Mouse (Mus musculus): Measurements from ENCODE around the gene Kdm6b.
"Not testable (repeated sequence)": the region's sequence is repeated elsewhere in the genome, so short reads cannot be mapped to it uniquely, and the experiment has no call there.

Kdm6b gene

DNA sequence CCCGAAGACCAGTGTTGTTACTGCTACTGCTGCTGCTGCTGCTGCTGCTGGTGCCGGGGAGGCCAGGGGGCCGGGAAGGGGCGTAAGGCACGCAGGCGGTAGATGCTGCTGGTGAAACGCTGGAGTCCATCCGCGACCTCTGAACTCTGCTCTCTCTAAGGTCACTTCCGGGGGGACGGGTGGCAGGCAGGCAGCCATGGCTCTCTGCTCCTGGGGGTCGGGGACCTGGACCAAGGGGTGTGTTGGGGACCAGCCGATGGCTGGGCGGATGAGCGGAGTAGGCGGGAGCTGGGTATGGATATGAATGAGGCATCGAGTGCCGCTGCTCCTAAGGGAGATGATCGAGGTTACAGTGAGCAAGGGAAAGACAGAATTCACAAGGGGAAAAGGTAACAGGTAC, 7.2 kb downstream of the Kdm6b start:
- no peak for DNase-seq (ENCODE audit: low spot score in 2 of 2)

DNA sequence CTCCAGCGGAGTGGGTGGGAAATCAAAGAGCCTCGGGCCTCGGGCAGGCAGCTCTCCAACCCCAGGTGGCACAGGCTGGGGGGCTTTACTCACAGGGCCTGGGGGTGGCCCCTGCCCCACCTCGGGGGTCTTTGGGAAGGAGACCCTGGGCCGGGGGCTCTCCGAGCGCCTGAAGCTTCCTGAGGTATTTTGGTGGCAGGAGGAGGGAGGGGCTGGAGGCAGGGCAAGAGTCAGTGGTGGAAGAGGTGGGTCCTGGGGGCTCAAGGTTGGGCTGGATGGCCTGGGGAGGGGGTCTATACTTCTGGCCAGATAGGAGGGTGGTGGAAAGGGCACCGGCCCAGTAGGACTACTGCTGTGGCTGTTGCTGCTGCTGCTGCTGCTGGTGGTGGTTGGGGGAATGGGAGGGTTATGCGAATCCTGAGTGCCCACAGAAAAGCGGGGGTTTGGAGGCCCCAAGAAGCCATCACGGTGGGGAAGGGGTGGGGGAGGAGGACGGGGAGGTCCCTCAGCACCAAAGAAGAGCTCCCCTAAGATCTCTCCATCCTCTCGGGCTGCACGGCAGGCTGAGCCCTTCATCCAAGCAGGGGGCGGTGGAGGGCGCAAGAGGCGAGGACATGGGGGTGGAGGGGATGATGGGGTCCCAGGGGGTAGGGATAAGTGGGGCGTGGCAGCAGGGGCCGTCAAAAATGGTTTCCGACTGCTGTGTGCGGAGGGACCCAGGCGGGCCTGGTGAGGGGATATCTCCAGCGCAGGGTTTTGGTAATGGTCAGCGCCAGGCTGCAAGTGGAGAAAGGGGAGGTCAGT, 7.9 kb downstream of the Kdm6b start:
- no peak for DNase-seq (ENCODE audit: low spot score in 2 of 2)

DNA sequence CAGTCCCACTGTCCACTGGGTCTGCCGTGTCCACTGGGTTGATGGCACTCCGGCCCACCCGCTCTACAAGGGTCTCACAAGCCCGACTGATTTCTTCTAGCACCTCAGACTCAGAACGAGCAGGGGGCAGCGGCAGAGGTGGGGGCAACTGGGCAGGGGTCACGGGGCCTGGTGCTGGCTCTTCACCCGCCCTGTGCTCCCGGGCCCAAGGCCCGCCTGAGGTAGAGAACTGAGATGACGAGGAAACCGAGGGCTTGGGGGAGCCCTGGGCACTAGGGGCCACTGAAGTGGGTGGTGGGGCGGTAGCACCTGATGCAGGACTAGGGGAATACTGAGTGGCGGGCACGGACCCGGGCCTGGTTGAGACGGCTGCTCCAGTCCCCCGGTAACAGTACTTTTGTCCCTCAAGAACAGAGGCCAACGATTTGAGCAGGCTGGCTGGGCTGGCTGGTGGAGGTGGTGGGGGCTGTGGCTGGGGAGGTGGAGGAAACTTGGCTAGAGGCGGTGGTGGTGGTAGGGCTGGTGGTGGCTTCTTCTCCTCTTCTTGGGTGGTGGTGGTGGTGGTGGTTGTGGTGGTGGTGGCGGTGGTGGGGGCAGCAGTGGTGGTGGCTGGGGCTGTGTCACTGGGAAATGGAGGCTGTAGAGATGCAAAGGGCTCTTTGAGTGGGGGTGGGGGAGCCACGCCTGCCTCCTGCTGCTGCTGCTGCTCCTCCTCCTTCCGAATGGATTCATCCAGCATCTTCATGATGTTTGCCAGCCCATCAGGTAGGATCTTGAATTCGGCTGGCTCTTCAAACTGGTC, 8.7 kb downstream of the Kdm6b start:
- DNase-seq (ENCODE audit: low spot score in 2 of 2), result no peak

DNA sequence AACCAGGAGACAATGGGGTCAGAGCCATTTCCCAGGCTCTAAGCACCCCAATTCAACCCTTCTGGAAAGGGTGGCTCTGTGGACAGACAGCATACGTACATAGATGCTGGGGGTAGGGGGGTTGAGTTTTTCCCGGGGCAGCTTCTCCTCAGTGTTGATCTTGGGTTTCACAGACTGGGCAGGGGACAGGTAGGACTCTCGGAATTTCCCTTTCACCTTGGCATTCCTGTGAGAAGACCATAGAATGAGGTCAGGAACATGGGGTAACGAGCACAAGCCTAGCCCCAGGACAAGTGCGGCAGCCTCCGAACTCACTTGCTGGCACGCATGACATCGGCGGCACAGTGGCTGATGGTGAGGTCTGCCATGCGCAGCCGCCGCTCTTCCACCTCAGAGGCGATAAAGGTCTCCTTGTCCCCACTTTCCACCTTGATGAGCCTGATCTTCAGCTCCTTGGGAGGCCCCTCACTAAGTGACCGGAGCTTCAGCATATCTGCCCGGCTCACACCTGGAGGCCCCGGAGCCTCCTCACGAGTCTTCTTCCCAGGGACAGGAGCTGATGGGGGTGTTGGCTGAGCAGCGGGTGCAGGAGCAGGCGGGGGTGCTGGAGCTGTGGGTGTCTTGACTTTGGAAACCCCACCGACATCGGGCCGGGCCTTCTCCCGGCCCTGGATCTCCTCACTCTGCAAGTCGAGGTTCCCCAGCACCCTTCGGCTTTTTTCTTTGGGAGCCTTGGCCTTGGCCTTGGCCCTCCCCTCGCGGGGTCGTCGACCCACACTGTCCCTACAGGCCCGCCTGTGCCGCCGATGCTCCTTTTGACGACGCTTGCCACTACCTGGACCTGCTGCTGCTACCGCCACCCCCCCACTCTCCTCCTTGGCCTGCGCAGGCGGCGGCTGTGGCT, 9.5 kb downstream of the Kdm6b start:
- DNase-seq (ENCODE audit: low spot score in 2 of 2), result no peak

DNA sequence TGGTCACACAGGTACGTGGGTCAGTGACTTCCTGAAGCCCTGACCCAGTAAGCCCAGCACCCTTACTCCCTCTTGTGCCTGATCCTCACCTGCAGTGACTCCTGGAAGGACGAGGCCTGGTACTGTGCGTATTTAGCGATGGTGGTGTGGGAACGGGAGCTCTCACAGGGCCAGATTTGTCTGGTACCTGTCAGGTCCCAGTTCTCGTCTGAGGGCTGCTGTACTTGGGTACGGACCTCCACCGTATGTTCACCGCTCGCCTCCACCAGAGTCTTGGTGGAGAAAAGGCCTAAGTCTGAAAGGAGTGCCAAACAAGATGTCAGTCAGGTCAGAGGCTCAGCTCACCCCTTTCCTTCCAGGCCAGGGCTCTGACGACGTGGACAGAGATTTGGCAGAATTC, 11.5 kb downstream of the Kdm6b start:
- no peak for DNase-seq (ENCODE audit: low spot score in 2 of 2)

DNA sequence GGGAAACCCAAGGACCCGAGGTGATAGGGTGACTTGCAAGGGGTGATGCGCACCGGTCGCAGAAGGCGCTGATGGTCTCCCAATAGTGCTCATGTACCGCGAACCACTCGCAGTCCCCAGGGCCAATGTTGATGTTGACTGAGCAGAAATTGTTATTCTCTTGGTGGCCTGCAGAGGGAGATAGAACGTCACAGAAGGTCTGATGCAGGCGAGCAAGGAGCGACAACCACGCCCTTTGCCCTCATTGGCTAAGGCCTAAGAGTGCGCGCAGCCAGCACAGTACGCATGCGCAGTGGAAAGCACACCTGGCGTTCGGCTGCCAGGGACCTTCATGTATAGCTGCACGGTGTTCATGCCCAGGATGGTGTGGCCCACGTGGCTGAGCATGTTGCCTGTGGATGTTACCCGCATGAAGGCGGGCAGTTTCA, 12.3 kb downstream of the Kdm6b start:
- DNase-seq (ENCODE audit: low spot score in 2 of 2), result peak; percentile 84

DNA sequence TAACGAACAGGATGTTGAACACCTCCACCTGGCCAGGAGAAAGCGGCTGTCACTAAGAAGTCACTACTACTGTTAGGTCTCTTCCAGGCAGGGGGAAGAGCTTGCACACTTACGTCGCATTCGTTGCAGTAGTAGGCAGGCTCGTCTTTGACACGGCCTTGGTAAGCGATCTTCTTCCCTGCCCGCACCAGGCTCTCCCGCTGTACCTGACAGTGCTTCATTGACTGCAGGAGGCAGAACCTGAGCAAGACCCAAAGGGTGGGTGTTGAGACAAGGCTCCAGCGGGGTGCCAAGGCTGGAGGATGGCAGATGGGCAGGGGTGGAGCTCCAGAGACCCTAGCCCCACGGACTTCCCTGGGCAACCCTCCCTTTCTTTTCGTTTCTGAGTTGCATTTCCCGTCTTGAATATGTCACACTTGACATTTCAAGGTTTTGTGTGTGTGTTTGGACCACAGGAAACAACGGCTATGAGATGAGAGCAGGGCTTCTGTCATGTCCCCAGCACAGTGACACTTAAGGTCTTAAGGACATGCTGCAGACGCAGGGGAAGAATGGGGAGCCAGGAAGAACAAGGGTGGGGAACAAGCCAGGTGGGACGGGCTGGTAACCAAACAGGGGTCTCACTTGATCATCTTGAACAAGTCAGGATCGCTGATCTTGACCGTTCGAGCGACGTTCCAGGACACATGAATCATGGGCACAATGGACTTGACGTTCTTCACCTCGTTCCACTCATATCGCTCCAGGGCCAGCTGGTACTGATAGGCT, 13.2 kb downstream of the Kdm6b start:
- DNase-seq (ENCODE audit: low spot score in 2 of 2), result no peak

DNA sequence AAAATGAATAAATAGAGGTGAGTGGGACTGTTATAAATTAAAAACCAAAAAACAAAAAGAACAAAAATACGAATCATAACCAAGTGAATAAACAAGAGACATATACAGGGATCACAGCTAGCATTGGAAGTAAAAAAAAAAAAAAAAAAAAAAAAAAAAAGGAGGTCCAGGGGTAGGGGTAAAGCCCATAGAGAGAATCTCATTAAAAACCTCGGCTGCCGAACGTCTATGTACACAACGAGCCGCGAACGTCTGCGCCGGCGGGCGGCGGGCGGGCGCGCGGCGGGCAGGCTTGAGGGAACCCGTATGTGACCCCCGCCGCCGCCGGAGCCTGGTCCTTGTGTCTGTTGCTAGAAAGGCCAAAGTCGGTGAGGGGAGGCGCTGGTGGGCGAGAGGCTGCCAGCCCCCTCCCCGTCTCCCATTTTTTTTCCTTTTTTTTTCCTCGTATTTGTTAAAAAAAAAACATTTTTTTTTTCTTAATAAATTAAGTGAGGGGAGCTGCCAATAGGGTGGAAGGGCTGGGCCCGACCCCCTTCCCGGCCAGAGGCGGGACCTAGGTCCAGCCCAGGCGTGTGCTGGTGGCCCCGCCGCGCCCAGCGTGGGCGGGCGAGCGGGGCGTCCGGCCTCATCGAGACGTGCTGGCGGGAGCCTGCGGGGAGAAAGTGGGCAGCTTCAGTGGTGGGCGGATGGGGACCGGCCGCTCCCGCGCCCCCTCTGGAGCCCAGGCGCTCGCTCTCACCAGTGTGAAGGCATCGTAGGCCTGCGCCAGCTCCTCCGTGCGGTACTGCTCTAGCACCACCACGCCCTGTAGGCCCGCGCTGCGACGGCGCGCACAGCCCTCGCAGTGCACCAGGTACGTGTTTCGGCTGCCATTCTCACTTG, 14.0 kb downstream of the Kdm6b start:
- no peak for DNase-seq (ENCODE audit: low spot score in 2 of 2)

DNA sequence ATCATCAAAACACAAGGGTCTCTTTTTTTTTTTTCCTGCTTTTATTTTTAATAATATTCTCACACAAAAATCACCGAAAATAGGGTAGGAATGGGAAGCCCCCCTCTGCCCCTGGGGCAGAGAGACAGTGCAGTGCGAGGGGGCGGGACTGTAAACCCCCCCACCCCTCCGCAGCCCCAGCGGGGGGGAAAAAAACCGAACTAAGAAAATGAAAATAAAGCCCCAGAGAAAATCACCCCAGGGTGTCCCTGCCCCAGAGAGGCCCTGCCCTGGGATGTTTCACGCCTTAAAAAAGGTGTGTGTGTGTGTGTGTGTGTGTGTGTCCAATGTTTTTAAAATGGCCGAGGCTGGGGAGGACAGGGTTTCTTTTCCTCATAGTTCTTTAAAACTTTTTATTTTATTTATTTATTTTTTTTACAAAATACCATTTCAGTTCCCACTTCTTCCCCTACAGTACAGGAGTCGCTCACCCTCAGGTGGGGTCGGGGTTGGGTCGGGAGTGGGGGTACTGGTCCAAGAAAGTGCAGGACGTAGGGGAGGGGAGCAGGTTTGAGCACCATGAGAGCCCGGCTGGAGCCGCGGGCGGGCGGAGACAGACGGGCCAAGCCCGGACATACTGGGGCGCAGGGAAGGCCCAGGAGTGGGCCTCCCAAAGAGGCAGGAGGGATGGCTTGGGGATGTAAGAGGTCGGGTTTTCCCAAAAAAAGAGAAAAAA, 14.8 kb downstream of the Kdm6b start:
- no peak for DNase-seq (ENCODE audit: low spot score in 2 of 2)

DNA sequence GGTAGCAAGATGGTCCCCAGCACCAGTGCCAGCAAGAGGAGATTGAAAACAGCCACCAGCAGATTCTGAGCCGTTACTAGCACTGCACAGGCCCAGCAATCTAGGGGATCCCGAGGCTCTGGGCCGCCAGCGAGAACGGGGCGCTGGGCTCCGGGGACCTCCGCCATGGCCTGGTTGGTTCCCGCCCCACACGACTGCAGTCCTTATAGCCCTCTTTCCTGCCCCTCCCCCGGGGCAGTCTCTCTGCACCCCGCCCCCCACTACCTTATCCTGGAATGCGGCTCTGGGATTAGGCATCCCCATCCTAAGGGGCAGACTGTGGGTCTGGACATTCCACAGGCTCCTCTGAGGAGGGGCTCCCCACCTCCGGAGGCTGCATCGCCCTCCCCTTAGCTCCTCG, 15.4 kb downstream of the Kdm6b start, which contains the start of gene Tmem88:
Gene Tmem88 (minus strand): TSS at position 176 of the 400 bp plus-strand sequence.
- peak in 1 of 2 experiments; percentile 39 for DNase-seq (ENCODE audit: low spot score in 2 of 2)

DNA sequence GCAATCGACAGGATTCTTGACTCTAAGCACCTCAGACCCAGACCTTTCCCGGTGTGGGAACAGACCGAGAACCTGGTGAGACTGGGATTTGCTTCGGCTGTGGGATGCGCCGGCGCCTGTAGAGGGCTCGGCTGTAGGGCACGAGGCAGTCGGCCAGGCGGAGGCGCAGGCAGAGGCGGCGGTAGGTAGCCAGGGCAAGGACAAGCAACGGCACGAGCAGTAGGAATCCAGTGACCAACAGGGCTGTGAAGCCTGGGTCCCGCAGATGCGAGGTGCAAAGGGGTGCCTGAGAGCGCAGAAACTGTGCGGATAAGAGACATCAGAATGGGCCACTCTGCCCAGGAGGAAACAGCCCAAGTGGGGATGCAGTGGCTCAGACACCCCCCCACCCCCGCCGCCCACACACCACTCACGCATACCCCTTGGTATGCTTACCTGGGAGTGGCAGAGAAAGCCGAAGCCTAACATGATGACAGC, 15.9 kb downstream of the Kdm6b start:
- DNase-seq (ENCODE audit: low spot score in 2 of 2), result no peak

DNA sequence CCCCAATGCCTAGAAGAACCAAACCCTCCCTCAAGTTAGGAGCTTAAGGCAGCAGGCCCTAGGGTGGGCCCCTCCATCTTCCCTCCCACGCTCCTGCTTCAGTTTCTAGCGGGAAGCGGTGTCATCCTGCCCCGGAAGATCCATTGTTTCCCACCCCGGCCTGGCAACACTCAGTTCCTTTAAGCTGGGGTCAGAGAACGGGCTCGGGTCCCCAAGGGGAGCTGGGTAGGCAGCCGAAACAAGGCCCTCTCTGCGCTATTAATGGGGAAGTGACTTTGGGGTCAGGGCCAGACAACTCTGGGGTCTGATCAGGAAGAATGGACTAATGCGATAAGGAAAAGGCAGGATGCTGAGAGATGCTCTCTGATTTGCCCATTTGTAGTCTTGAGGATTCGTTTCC, 16.7 kb downstream of the Kdm6b start:
- peak in 1 of 2 experiments; percentile 41 for DNase-seq (ENCODE audit: low spot score in 2 of 2)

DNA sequence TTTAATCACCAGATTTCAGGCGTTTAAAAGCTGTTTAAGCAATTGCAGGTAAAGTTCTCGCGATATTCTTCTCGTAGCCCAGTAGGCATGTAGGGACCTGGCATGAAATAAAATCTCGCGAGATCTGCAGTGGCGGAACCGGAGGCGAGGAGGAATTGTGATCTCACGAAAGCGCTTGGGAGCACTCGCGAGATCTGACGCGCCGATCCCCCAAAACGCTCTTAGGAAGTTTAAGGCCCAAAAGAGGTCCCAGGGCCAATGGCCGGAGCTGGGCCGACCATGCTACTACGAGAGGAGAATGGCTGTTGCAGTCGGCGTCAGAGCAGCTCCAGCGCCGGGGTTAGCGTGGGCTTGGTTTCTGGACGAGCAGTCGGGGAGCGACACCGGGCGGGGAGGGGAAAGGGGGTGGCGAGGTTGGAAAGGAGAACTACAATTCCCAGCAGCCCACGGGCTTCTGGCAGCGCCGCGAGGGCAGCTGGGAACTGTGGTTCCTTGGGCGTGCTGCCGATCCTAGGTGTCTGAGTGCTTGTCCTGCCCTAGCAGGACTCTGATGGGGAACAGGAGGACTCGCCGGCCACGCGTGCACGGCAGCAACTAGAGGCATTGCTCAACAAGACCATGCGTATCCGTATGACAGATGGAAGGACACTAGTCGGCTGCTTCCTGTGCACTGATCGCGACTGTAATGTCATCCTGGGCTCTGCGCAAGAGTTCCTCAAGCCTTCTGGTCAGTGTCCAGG, 17.7 kb downstream of the Kdm6b start:
- DNase-seq (ENCODE audit: low spot score in 2 of 2), result peak; percentile 96 to 97

DNA sequence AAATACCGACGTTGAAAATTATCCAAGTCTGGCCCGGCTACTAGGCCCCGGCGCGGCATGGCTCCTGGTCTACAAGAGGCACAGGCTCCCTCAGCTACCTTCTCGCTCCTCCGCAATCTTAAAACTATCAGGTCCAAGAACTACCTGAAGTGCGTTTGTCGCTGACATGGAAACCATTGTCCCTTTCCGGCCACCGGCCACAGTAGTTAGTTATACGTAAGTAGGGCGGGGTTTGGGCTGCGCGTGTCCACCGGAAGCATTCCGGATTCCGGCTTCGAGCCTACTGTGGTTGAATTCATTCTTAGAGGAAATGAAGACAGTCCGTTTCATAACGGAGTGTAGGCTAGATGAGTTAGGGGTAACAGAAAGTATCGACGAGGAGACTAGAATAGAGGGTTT, 18.2 kb downstream of the Kdm6b start, which contains the start of the genes Naa38 and Cyb5d1:
Gene Naa38 (plus strand): TSS at position 253 of the 399 bp plus-strand sequence.
Gene Cyb5d1 (minus strand): TSS at position 397 of the 399 bp plus-strand sequence.
- peak; percentile 83 to 85 for DNase-seq (ENCODE audit: low spot score in 2 of 2)

DNA sequence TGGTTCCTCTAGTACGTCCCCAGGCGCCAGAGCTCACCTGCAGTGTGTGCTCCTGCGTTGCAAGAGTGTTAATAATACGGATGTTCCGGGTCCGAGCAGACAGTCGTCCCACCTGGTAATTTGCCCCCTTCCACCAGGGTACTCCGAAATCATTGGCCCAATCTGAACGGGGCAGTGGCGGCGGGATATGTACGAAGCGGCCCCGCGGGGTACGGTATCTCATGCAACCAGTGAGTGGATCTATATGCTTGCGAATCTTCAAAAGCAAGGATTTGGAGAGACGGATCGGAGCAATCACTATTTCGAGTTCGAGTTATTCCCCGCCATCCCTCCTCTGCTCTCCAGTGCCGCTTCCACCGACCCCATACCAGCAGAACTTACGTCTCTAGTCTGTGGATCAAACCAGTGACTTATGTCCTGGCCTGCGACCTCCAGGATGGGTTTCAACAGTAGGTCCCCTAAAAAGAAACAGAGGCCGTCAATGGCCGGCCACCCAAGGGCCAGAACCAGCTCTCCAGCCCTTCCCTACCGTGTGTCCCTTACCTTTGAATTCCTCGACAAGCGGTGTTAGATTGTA, 18.8 kb downstream of the Kdm6b start:
- not testable (repeated sequence) for DNase-seq (ENCODE audit: low spot score in 2 of 2)

DNA sequence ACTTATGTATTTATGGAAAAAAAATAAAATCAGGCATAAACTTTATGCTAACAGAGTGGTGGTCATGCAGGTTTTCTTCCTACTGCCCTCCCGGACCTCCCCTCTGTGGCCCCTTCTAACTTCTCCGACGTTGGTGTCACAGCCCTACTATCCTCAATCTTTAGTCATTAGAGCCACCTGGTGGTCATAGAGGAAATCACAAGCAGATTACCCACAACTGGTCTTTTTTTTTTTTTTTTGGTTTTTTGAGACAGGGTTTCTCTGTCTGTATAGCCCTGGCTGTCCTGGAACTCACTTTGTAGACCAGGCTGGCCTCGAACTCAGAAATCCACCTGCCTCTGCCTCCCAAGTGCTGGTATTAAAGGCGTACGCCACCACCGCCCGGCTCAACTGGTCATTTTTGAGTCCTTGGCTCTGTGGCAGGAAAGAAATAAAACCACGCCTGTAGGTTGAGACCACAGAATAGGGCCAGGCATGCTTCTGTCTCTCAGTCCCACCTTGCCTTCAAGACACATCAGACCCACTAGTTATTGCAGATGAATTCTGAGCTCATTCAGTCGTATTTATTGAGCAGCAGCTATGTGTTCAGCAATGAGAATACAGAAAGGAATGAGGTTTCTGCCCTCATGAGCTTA, 23.0 kb downstream of the Kdm6b start:
- peak in 1 of 2 experiments; percentile 62 for DNase-seq (ENCODE audit: low spot score in 2 of 2)
